Mouse (Mus musculus) midbrain, embryonic 14.5 days (tissue): Measurements from ENCODE around the gene Amn. TPM values are rescaled to one million over a fixed set of nuclear protein-coding genes. Genes with fewer than 3 reads are reported as not detected.

Experiments
- ATAC-seq: fragments of 200-750 bp; cut with Nextera tagmentation; 2 replicates; pipeline ENCODE4 v1.8.0; 2017; ENCODE audit warnings: moderate number of reproducible peaks, moderate library complexity; ENCODE audit not compliant: low FRiP score, low TSS enrichment
- DNase-seq: peaks from one replicate; pipeline ENCODE4 v3.0.0-alpha.2; 2015
- H3K27ac ChIP-seq: fragments of 300-500 bp; sonication (generic); replicated peaks from 2 replicates; pipeline ENCODE4 v1.5.1; 2014; ENCODE audit warnings: mild to moderate bottlenecking, low read depth, low read length, moderate library complexity
- H3K27me3 ChIP-seq: fragments of 300-500 bp; sonication (generic); 2 replicates; pipeline ENCODE4 v1.6.1; 2014; ENCODE audit warnings: low read length, control low read depth, mixed read lengths; ENCODE audit not compliant: control insufficient read depth, insufficient read depth
- H3K36me3 ChIP-seq: fragments of 300-500 bp; sonication (generic); 2 replicates; pipeline ENCODE4 v1.6.1; 2014; ENCODE audit warnings: low read length, control low read depth; ENCODE audit not compliant: control insufficient read depth, insufficient read depth
- H3K4me1 ChIP-seq: fragments of 300-500 bp; sonication (generic); 2 replicates; pipeline ENCODE4 v1.6.1; 2014; ENCODE audit warnings: mild to moderate bottlenecking, antibody characterized with exemption, low read length, control low read depth; ENCODE audit not compliant: control insufficient read depth, insufficient read depth
- H3K4me2 ChIP-seq: fragments of 300-500 bp; sonication (generic); 2 replicates; pipeline ENCODE4 v1.6.1; 2014; ENCODE audit warnings: mild to moderate bottlenecking, low read length, moderate library complexity
- H3K4me3 ChIP-seq: fragments of 300-500 bp; sonication (generic); replicated peaks from 2 replicates; pipeline ENCODE4 v1.5.1; 2014; ENCODE audit warnings: low read depth, low read length
- H3K9ac ChIP-seq: fragments of 300-500 bp; sonication (generic); replicated peaks from 2 replicates; pipeline ENCODE4 v1.6.1; 2014; ENCODE audit warnings: mild to moderate bottlenecking, low read length, moderate library complexity
- H3K9me3 ChIP-seq: fragments of 300-500 bp; sonication (generic); 2 replicates; pipeline ENCODE4 v1.6.1; 2016; ENCODE audit warnings: low read length, control low read depth, mixed read lengths; ENCODE audit not compliant: control insufficient read depth
- WGBS: fragments of 180-500 bp; shearing (Covaris S2); extraction: QIAGEN DNeasy Blood & Tissue Kit; methylation state at CpG from one replicate; pipeline ENCODE4 v1.1.7; 2014; 5-methylcytosine and 5-hydroxymethylcytosine counted together
- polyA plus RNA-seq: library from polyadenylated mRNA; unstranded; fragments of >200 nt; fragmentation: Nextera tagmentation; extraction: Ambion mirVana; gene quantifications from 2 replicates; pipeline ENCODE4 v1.2.1, GENCODE M21; 2014

Gene Amn
- polyA plus RNA-seq, 1 experiment from 2014 or later: 5.3 TPM

GRCm38 (mm10) chr12:111238345-111238744 lies 32.5 kb upstream of the Amn start:
- no peaks in the 10 kb centered on the region for H3K4me1 ChIP-seq
- no peak overlapping the region for H3K4me3 ChIP-seq
- WGBS: 92% methylated on average over 5 of the region's 5 CpGs
- no peak overlapping the region for H3K9ac ChIP-seq
- DNase-seq (no peak), ATAC-seq (no peak)
- H3K27me3 ChIP-seq: no peaks in the 10 kb centered on the region
- peaks cover 17% of the 10 kb centered on the region for H3K36me3 ChIP-seq
- H3K4me2 ChIP-seq: no peak overlapping the region
- H3K9me3 ChIP-seq: no peaks in the 10 kb centered on the region
- H3K27ac ChIP-seq: no peak overlapping the region

GRCm38 (mm10) chr12:111238778-111239177 lies 32.1 kb upstream of the Amn start:
- H3K4me3 ChIP-seq: no peak overlapping the region
- ATAC-seq (no peak), DNase-seq (peak; percentile 37)
- no peak overlapping the region for H3K9ac ChIP-seq
- H3K27me3 ChIP-seq: no peaks in the 10 kb centered on the region
- H3K36me3 ChIP-seq: peaks cover 21% of the 10 kb centered on the region
- H3K4me2 ChIP-seq: no peak overlapping the region
- WGBS: 58% methylated on average over 4 of the region's 4 CpGs
- H3K27ac ChIP-seq: no peak overlapping the region
- no peaks in the 10 kb centered on the region for H3K4me1 ChIP-seq
- H3K9me3 ChIP-seq: no peaks in the 10 kb centered on the region

- Histone ChIP-seq H3K36me3 (peaks cover 31% of the 10 kb centered on the region), H3K4me1 (no peaks in the 10 kb centered on the region), H3K4me3 (no peak overlapping the region), H3K4me2 (no peak overlapping the region), H3K9me3 (no peaks in the 10 kb centered on the region), H3K9ac (no peak overlapping the region), H3K27me3 (no peaks in the 10 kb centered on the region), H3K27ac (no peak overlapping the region)
- WGBS: 89% methylated on average over 10 of the region's 10 CpGs
- DNase-seq (no peak), ATAC-seq (no peak)
Measured at GRCm38 (mm10) chr12:111239930-111240329, 31.0 kb upstream of the Amn start.

GRCm38 (mm10) chr12:111241916-111242315 lies 29.0 kb upstream of the Amn start:
- Histone ChIP-seq H3K9ac (no peak overlapping the region), H3K9me3 (no peaks in the 10 kb centered on the region), H3K36me3 (peaks cover 36% of the 10 kb centered on the region), H3K27ac (no peak overlapping the region), H3K4me3 (no peak overlapping the region), H3K4me2 (no peak overlapping the region), H3K4me1 (no peaks in the 10 kb centered on the region), H3K27me3 (no peaks in the 10 kb centered on the region)
- DNase-seq (no peak), ATAC-seq (no peak)
- WGBS: 96% methylated on average over 6 of the region's 6 CpGs

GRCm38 (mm10) chr12:111242346-111242745 lies 28.5 kb upstream of the Amn start:
- Histone ChIP-seq H3K4me2 (no peak overlapping the region), H3K4me1 (no peaks in the 10 kb centered on the region), H3K9me3 (no peaks in the 10 kb centered on the region), H3K27me3 (no peaks in the 10 kb centered on the region), H3K4me3 (no peak overlapping the region), H3K27ac (no peak overlapping the region), H3K9ac (no peak overlapping the region), H3K36me3 (peaks cover 39% of the 10 kb centered on the region)
- ATAC-seq (no peak), DNase-seq (no peak)
- 95% methylated on average over 5 of the region's 5 CpGs for WGBS

GRCm38 (mm10) chr12:111243733-111244132 lies 27.2 kb upstream of the Amn start:
- no peaks in the 10 kb centered on the region for H3K9me3 ChIP-seq
- H3K27me3 ChIP-seq: no peaks in the 10 kb centered on the region
- no peaks in the 10 kb centered on the region for H3K4me1 ChIP-seq
- H3K36me3 ChIP-seq: peaks cover 38% of the 10 kb centered on the region
- WGBS: 93% methylated on average over 12 of the region's 12 CpGs
- H3K4me2 ChIP-seq: no peak overlapping the region
- H3K27ac ChIP-seq: no peak overlapping the region
- DNase-seq: no peak
- no peak overlapping the region for H3K9ac ChIP-seq
- no peak for ATAC-seq
- no peak overlapping the region for H3K4me3 ChIP-seq

GRCm38 (mm10) chr12:111245070-111245469 lies 25.8 kb upstream of the Amn start:
- peaks cover 46% of the 10 kb centered on the region for H3K36me3 ChIP-seq
- DNase-seq (no peak), ATAC-seq (no peak)
- H3K4me1 ChIP-seq: no peaks in the 10 kb centered on the region
- no peaks in the 10 kb centered on the region for H3K9me3 ChIP-seq
- no peaks in the 10 kb centered on the region for H3K27me3 ChIP-seq
- H3K9ac ChIP-seq: no peak overlapping the region
- no peak overlapping the region for H3K27ac ChIP-seq
- 82% methylated on average over 6 of the region's 6 CpGs for WGBS
- H3K4me3 ChIP-seq: no peak overlapping the region
- no peak overlapping the region for H3K4me2 ChIP-seq

GRCm38 (mm10) chr12:111246808-111247464 lies 24.0 kb upstream of the Amn start:
- Histone ChIP-seq H3K9ac (no peak overlapping the region), H3K27me3 (no peaks in the 10 kb centered on the region), H3K4me3 (no peak overlapping the region), H3K36me3 (peaks cover 57% of the 10 kb centered on the region), H3K4me1 (no peaks in the 10 kb centered on the region), H3K27ac (no peak overlapping the region), H3K9me3 (no peaks in the 10 kb centered on the region), H3K4me2 (no peak overlapping the region)
- ATAC-seq (no peak), DNase-seq (no peak)
- WGBS: 95% methylated on average over 9 of the region's 9 CpGs

- Histone ChIP-seq H3K27ac (no peak overlapping the region), H3K9me3 (no peaks in the 10 kb centered on the region), H3K27me3 (no peaks in the 10 kb centered on the region), H3K4me2 (no peak overlapping the region), H3K36me3 (peaks cover 43% of the 10 kb centered on the region), H3K4me3 (no peak overlapping the region), H3K4me1 (no peaks in the 10 kb centered on the region), H3K9ac (no peak overlapping the region)
- WGBS: 57% methylated on average over 3 of the region's 3 CpGs
- no peak for DNase-seq
- ATAC-seq: no peak
Measured at GRCm38 (mm10) chr12:111249095-111249494, 21.8 kb upstream of the Amn start.
